Mouse (Mus musculus): ENCODE measurements at regions not wholly inside any gene's neighbourhood (a gene's known extent, or its start where the extent isn't known, plus 50 kb on each side); places are given as distances from the start of the nearest gene placed in this dataset.

GRCm38 (mm10) chr15:63446288-63446687 is 398.7 kb downstream of the Gsdmc2 start:
- H3K9ac ChIP-seq (ENCODE audit: insufficient read depth, low read depth), result no peak overlapping the region
- H3K79me2 ChIP-seq (replicated peaks; ENCODE audit: control insufficient read depth, extremely low read depth, insufficient read depth, poor library complexity, severe bottlenecking), result no peaks in the 10 kb centered on the region
- no peaks in the 10 kb centered on the region for H3K4me1 ChIP-seq (ENCODE audit: control insufficient read depth in 1 of 2, insufficient read depth in 2 of 2)
- dilution Hi-C loops (cut with MboI; ENCODE audit: extremely low pct_ligation_motif_present, extremely low pct_unique_long_range_greater_than_20kb, low sequenced_read_pairs), result no loop called here
- in situ Hi-C loops (cut with MboI; ENCODE audit: low pct_ligation_motif_present, low pct_unique_long_range_greater_than_20kb, low sequenced_read_pairs), result no loop called here
- H3K27ac ChIP-seq (ENCODE audit: insufficient read depth, low read depth), result no peak overlapping the region
- no peak overlapping the region for H3K4me3 ChIP-seq (replicated peaks in 1 of 3; ENCODE audit: low read depth in 2 of 3, low read length in 2 of 3, poor library complexity in 1 of 3)
- no peaks in the 10 kb centered on the region for H3K27me3 ChIP-seq (replicated peaks)
- TF ChIP-seq PAX5 (IDR thresholded peaks at IDR 0.05; ENCODE audit: low read length) (no peak), SIN3A (IDR thresholded peaks at IDR 0.05; ENCODE audit: low read length) (no peak), USF2 (conservative IDR thresholded peaks at IDR 0.05; ENCODE audit: low read depth, low read length) (no peak), RCOR1 (conservative IDR thresholded peaks at IDR 0.05; ENCODE audit: low read depth, low read length) (no peak), CHD1 (IDR thresholded peaks at IDR 0.05; ENCODE audit: low read depth, low read length) (no peak), SMC3 (IDR thresholded peaks at IDR 0.05; ENCODE audit: low read depth, low read length) (no peak), MAZ (IDR thresholded peaks at IDR 0.05; ENCODE audit: low read depth, low read length) (no peak), KAT2A (IDR thresholded peaks at IDR 0.05; ENCODE audit: insufficient replicate concordance, low read length) (no peak), POLR2A (IDR thresholded peaks at IDR 0.05; ENCODE audit: low read depth, low read length) (no peak), ELF1 (IDR thresholded peaks at IDR 0.05; ENCODE audit: low read depth, low read length) (no peak)
- H3K9me3 ChIP-seq (replicated peaks; ENCODE audit: low read length), result no peaks in the 10 kb centered on the region
- no peaks in the 10 kb centered on the region for H3K36me3 ChIP-seq (replicated peaks in 1 of 2; ENCODE audit: control insufficient read depth in 1 of 2, insufficient read depth in 1 of 2, low read length in 1 of 2)
- no peak for DNase-seq (ENCODE audit: extremely low read depth)
- H3K4me2 ChIP-seq (ENCODE audit: insufficient read depth, low read depth, poor library complexity, severe bottlenecking), result no peak overlapping the region

DNA sequence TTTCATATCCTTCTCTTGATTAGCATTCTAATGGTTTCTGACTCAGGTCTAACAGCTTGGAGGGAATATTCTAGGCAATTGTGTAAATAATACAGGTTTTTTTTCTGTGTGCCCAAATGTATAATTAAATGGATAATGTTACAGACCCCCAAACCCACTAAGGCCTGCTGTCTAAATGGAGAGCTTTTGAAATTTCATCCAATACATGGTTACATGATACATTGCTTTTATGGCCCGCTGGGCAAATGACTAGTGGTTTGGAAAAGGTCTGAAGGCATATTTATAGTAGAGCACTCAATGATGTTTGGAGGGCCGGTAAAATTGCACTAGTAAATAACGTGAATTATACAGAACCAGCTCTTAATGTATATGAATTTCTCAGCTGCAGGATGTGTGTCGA is 400.0 kb downstream of the Gsdmc2 start:
- dilution Hi-C loops (cut with MboI; ENCODE audit: extremely low pct_ligation_motif_present, extremely low pct_unique_long_range_greater_than_20kb, low sequenced_read_pairs), result no loop called here
- H3K4me1 ChIP-seq (ENCODE audit: control insufficient read depth in 1 of 2, insufficient read depth in 2 of 2), result no peaks in the 10 kb centered on the region
- H3K9me3 ChIP-seq (replicated peaks; ENCODE audit: low read length), result no peaks in the 10 kb centered on the region
- no peak for TF ChIP-seq USF1 (IDR thresholded peaks at IDR 0.05; ENCODE audit: low read depth, low read length)
- TF ChIP-seq SMC3 (IDR thresholded peaks at IDR 0.05; ENCODE audit: low read depth, low read length), result no peak
- no peak for TF ChIP-seq HCFC1 (IDR thresholded peaks at IDR 0.05; ENCODE audit: low read depth, low read length)
- no peak for TF ChIP-seq ZMIZ1 (IDR thresholded peaks at IDR 0.05; ENCODE audit: low read depth, low read length)
- no peaks in the 10 kb centered on the region for H3K27me3 ChIP-seq (replicated peaks)
- H3K9ac ChIP-seq (ENCODE audit: insufficient read depth, low read depth), result no peak overlapping the region
- H3K4me3 ChIP-seq (replicated peaks in 1 of 3; ENCODE audit: low read depth in 2 of 3, low read length in 2 of 3, poor library complexity in 1 of 3), result no peak overlapping the region
- DNase-seq (ENCODE audit: extremely low read depth), result no peak
- H3K4me2 ChIP-seq (ENCODE audit: insufficient read depth, low read depth, poor library complexity, severe bottlenecking), result no peak overlapping the region
- H3K79me2 ChIP-seq (replicated peaks; ENCODE audit: control insufficient read depth, extremely low read depth, insufficient read depth, poor library complexity, severe bottlenecking), result no peaks in the 10 kb centered on the region
- in situ Hi-C loops (cut with MboI; ENCODE audit: low pct_ligation_motif_present, low pct_unique_long_range_greater_than_20kb, low sequenced_read_pairs), result no loop called here
- no peak overlapping the region for H3K27ac ChIP-seq (ENCODE audit: insufficient read depth, low read depth)
- no peaks in the 10 kb centered on the region for H3K36me3 ChIP-seq (replicated peaks in 1 of 2; ENCODE audit: control insufficient read depth in 1 of 2, insufficient read depth in 1 of 2, low read length in 1 of 2)

GRCm38 (mm10) chr15:63442146-63442780 is 402.7 kb downstream of the Gsdmc2 start:
- dilution Hi-C loops (cut with MboI; ENCODE audit: extremely low pct_ligation_motif_present, extremely low pct_unique_long_range_greater_than_20kb, low sequenced_read_pairs) (no loop called here), in situ Hi-C loops (cut with MboI; ENCODE audit: low pct_ligation_motif_present, low pct_unique_long_range_greater_than_20kb, low sequenced_read_pairs) (no loop called here)
- Histone ChIP-seq H3K27me3 (replicated peaks) (no peaks in the 10 kb centered on the region), H3K4me1 (ENCODE audit: control insufficient read depth in 1 of 2, insufficient read depth in 2 of 2) (no peaks in the 10 kb centered on the region), H3K9me3 (replicated peaks; ENCODE audit: low read length) (no peaks in the 10 kb centered on the region), H3K27ac (ENCODE audit: insufficient read depth, low read depth) (no peak overlapping the region), H3K36me3 (replicated peaks in 1 of 2; ENCODE audit: control insufficient read depth in 1 of 2, insufficient read depth in 1 of 2, low read length in 1 of 2) (no peaks in the 10 kb centered on the region), H3K4me2 (ENCODE audit: insufficient read depth, low read depth, poor library complexity, severe bottlenecking) (no peak overlapping the region), H3K79me2 (replicated peaks; ENCODE audit: control insufficient read depth, extremely low read depth, insufficient read depth, poor library complexity, severe bottlenecking) (no peaks in the 10 kb centered on the region), H3K9ac (ENCODE audit: insufficient read depth, low read depth) (no peak overlapping the region), H3K4me3 (replicated peaks in 1 of 3; ENCODE audit: low read depth in 2 of 3, low read length in 2 of 3, poor library complexity in 1 of 3) (no peak overlapping the region)
- DNase-seq (ENCODE audit: extremely low read depth), result no peak
- TF ChIP-seq NELFE (IDR thresholded peaks at IDR 0.05; ENCODE audit: low read depth, low read length) (no peak), NRF1 (IDR thresholded peaks at IDR 0.05; ENCODE audit: low read depth, low read length) (no peak), GABPA (IDR thresholded peaks at IDR 0.05; ENCODE audit: insufficient replicate concordance, low read depth, low read length) (no peak), MAX (IDR thresholded peaks at IDR 0.05; ENCODE audit: low read length) (no peak), PAX5 (IDR thresholded peaks at IDR 0.05; ENCODE audit: low read length) (no peak), ELF1 (IDR thresholded peaks at IDR 0.05; ENCODE audit: low read depth, low read length) (no peak), ZKSCAN1 (IDR thresholded peaks at IDR 0.05; ENCODE audit: borderline replicate concordance, low read depth, low read length) (no peak), SMC3 (IDR thresholded peaks at IDR 0.05; ENCODE audit: low read depth, low read length) (no peak)
